Mouse (Mus musculus): ENCODE measurements around the gene Camkmt. TPM values are rescaled to one million over a fixed set of nuclear protein-coding genes. Genes with fewer than 3 reads are reported as not detected.

The Camkmt gene
- polyA plus RNA-seq, 1 experiment: 6.6 TPM

GRCm38 (mm10) chr17:85279720-85280119 is 189.4 kb downstream of the Camkmt start:
- DNase-seq (ENCODE audit: extremely low spot score in 1 of 2, low spot score in 1 of 2): peak in 1 of 2 experiments; percentile 31

GRCm38 (mm10) chr17:85282447-85282846 is 192.1 kb downstream of the Camkmt start:
- no peak for DNase-seq (ENCODE audit: extremely low spot score in 1 of 2, low spot score in 1 of 2)

GRCm38 (mm10) chr17:85291154-85291553 is 200.8 kb downstream of the Camkmt start:
- no peak for DNase-seq (ENCODE audit: extremely low spot score in 1 of 2, low spot score in 1 of 2)

GRCm38 (mm10) chr17:85291601-85292000 is 201.2 kb downstream of the Camkmt start:
- no peak for DNase-seq (ENCODE audit: extremely low spot score in 1 of 2, low spot score in 1 of 2)

- DNase-seq (ENCODE audit: extremely low spot score in 1 of 2, low spot score in 1 of 2): peak in 1 of 2 experiments; percentile 44
These were observed 201.9 kb downstream of the Camkmt start for GRCm38 (mm10) chr17:85292276-85292675.

GRCm38 (mm10) chr17:85303686-85304085 is 213.3 kb downstream of the Camkmt start:
- DNase-seq (ENCODE audit: extremely low spot score in 1 of 2, low spot score in 1 of 2): no peak

- DNase-seq (ENCODE audit: extremely low spot score in 1 of 2, low spot score in 1 of 2): no peak
These were observed 218.2 kb downstream of the Camkmt start for GRCm38 (mm10) chr17:85308566-85308965.

GRCm38 (mm10) chr17:85309046-85309445 is 218.7 kb downstream of the Camkmt start:
- DNase-seq (ENCODE audit: extremely low spot score in 1 of 2, low spot score in 1 of 2): no peak

- DNase-seq (ENCODE audit: extremely low spot score in 1 of 2, low spot score in 1 of 2): peak; percentile 22 to 68
These were observed 221.0 kb downstream of the Camkmt start for GRCm38 (mm10) chr17:85311348-85311747.

GRCm38 (mm10) chr17:85318401-85318800 is 228.0 kb downstream of the Camkmt start:
- DNase-seq (ENCODE audit: extremely low spot score in 1 of 2, low spot score in 1 of 2): no peak

- no peak for DNase-seq (ENCODE audit: extremely low spot score in 1 of 2, low spot score in 1 of 2)
These were observed 229.5 kb downstream of the Camkmt start for GRCm38 (mm10) chr17:85319779-85320300.

GRCm38 (mm10) chr17:85328901-85329300 is 238.5 kb downstream of the Camkmt start:
- no peak for DNase-seq (ENCODE audit: extremely low spot score in 1 of 2, low spot score in 1 of 2)

GRCm38 (mm10) chr17:85335464-85335863 is 245.1 kb downstream of the Camkmt start:
- DNase-seq (ENCODE audit: extremely low spot score in 1 of 2, low spot score in 1 of 2): peak in 1 of 2 experiments; percentile 14

- DNase-seq (ENCODE audit: extremely low spot score in 1 of 2, low spot score in 1 of 2): no peak
These were observed 247.3 kb downstream of the Camkmt start for GRCm38 (mm10) chr17:85337666-85338065.

- no peak for DNase-seq (ENCODE audit: extremely low spot score in 1 of 2, low spot score in 1 of 2)
These were observed 250.9 kb downstream of the Camkmt start for GRCm38 (mm10) chr17:85341134-85341700.

GRCm38 (mm10) chr17:85342471-85342870 is 252.1 kb downstream of the Camkmt start:
- DNase-seq (ENCODE audit: extremely low spot score in 1 of 2, low spot score in 1 of 2): no peak

GRCm38 (mm10) chr17:85343435-85343834 is 253.1 kb downstream of the Camkmt start:
- DNase-seq (ENCODE audit: extremely low spot score in 1 of 2, low spot score in 1 of 2): no peak

- DNase-seq (ENCODE audit: extremely low spot score in 1 of 2, low spot score in 1 of 2): no peak
These were observed 256.3 kb downstream of the Camkmt start for GRCm38 (mm10) chr17:85346701-85347100.

GRCm38 (mm10) chr17:85349331-85349935 is 259.1 kb downstream of the Camkmt start:
- no peak for DNase-seq (ENCODE audit: extremely low spot score in 1 of 2, low spot score in 1 of 2)

- DNase-seq (ENCODE audit: extremely low spot score in 1 of 2, low spot score in 1 of 2): no peak
These were observed 260.9 kb downstream of the Camkmt start for GRCm38 (mm10) chr17:85351301-85351700.

GRCm38 (mm10) chr17:85352731-85353130 is 262.4 kb downstream of the Camkmt start:
- DNase-seq (ENCODE audit: extremely low spot score in 1 of 2, low spot score in 1 of 2): no peak

- no peak for DNase-seq (ENCODE audit: extremely low spot score in 1 of 2, low spot score in 1 of 2)
These were observed 262.8 kb downstream of the Camkmt start for GRCm38 (mm10) chr17:85353191-85353590.
